Mouse (Mus musculus) CH12F3 (cell line): ENCODE data around the gene Olig2.

Source experiments
- in situ Hi-C: fragments of 300-500 bp; cut with MboI; formaldehyde crosslinking; loops from 2 replicates; pipeline ENCODE4 v1.14.3; 2020; ENCODE audit warnings: low sequenced_read_pairs

The Olig2 gene

DNA sequence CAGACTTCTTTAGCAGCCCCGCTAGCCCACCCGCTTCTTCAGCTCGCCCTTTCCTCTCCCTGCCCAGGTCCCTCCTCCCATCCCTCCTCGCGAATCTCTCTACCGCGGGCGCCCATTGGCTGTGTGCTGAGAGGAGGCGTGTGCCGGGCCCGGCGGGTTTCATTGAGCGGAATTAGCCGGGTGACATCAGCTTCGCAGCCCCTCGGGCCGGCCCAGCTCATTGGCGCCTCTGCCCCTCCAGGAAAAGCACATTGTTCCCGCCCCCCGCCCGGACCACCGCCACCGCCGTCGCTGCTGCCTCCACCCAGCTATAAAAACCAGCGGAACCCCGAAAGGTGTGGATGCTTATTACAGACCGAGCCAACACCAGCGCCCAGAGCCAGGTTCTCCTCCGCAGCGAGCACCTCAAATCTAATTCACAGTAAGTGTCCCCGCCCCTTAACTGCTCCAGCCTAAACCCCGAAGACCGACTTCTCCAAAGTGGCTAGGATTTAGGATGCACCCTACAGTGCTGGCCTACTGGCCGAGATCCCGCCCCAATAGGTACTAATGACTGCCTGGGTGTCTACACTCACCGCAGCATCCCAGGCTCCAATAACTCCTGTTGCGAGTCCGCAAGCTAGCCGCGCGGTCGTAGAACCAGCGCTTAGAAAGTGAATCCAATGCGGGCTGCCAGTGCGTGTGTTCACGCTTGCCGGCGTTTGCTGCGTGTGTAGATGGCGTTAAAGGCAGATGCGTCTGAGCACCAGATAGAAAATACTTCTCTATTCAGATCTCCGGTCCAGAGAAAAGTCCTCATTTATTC, at the start of gene Olig2:
Gene Olig2, plus strand, starts transcription at position 225 of the 805 bp plus-strand sequence.
- in situ Hi-C loops = no loop called here

DNA sequence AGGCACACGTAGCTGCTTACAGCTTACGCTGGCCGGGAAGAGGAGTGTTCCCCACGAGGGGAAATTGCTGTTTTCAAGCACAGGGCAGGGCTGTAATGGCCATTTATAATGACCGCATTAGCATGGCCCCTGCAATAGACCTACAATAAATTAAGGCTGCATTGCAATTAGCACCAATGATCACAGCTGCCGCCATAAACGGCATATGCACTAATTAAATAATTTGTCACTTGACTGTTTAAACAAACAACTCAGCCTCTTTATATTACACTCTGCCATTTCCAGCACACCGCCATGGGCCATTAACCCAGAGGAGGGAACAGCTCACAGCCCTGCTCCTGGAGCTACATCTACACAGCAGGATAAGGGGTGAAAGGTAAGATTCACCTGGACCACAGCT, 49.4 kb upstream of the Olig2 start:
- in situ Hi-C loops = no loop called here

- in situ Hi-C loops = no loop called here
These were observed 38.2 kb upstream of the Olig2 start for GRCm38 (mm10) chr16:91187046-91187445.

DNA sequence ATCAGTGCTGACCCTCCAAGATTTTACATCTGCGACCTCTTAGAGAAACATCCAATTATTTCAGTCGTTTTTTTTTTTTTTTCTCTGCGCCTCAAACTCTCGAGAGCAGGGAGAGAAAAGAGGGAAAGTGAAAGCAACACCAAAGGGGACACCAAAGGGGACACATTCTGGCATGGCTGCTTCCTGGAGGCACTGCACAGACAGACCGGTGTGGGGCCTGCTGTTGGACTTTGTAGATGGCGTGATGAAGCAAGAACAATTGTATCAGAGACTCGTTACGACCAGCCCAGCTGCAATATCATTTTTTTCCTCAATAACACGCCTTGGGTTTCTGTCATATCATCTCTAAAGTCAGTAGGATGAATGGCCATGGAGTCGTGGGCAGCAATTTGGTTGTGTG, 37.6 kb upstream of the Olig2 start:
- in situ Hi-C loops = no loop called here

- in situ Hi-C loops = no loop called here
These were observed 37.0 kb upstream of the Olig2 start for GRCm38 (mm10) chr16:91188304-91188703.

- in situ Hi-C loops = no loop called here
These were observed 34.0 kb upstream of the Olig2 start for GRCm38 (mm10) chr16:91191233-91191632.

- in situ Hi-C loops = no loop called here
These were observed 33.5 kb upstream of the Olig2 start for GRCm38 (mm10) chr16:91191663-91192237.

GRCm38 (mm10) chr16:91192672-91193354, 32.4 kb upstream of the Olig2 start:
- in situ Hi-C loops = no loop called here

GRCm38 (mm10) chr16:91199815-91200214, 25.4 kb upstream of the Olig2 start:
- in situ Hi-C loops = no loop called here

- in situ Hi-C loops = no loop called here
These were observed 22.3 kb upstream of the Olig2 start for GRCm38 (mm10) chr16:91202989-91203388.

- in situ Hi-C loops = no loop called here
These were observed 18.9 kb upstream of the Olig2 start for GRCm38 (mm10) chr16:91206371-91206770.

DNA sequence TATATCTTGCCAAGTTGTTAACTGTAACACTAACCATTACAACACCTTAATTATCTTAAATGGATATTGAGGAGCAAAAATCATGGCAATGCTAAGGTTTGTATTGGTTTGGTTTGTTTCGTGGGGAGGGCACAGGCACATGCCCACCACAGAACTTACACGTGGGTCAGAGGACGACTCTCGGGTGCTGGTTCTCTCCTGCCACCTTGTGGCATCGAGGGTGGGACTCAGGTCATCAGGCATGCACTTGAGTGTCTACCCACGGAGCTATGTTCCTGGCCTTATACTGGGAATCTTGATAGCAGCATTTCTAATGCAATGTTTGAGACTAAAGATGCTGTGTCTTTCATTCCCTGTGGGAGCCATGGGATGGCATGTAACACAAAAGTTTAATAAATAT, 8.2 kb upstream of the Olig2 start:
- in situ Hi-C loops = no loop called here

- in situ Hi-C loops = no loop called here
These were observed 7.3 kb upstream of the Olig2 start for GRCm38 (mm10) chr16:91217948-91218347.

GRCm38 (mm10) chr16:91219246-91219645, 6.0 kb upstream of the Olig2 start:
- in situ Hi-C loops = no loop called here

DNA sequence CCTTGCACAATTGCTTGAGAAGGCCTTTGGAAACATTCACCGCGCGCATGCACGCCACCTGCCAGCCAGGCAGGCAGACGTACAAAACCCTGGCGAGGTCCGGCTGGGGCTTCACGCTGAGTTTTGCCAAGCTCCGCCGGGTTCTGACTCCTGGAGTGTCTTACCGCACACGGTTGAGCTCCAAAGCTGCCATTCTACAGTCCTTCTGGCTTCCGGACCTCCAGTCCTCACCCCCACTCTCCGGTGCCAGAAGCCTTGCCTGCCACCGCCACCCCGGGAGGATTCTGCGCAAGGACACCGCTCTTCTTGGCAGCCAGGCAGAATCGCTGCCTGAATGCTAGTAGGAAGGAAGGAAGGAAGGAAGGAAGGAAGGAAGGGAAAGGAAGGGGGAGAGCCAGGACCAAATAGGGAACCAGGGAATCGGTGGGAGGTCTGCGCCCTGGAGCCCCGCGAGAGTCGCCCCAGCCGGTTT, 3.0 kb upstream of the Olig2 start:
- in situ Hi-C loops = no loop called here

GRCm38 (mm10) chr16:91222643-91223271, 2.5 kb upstream of the Olig2 start:
- in situ Hi-C loops = no loop called here

DNA sequence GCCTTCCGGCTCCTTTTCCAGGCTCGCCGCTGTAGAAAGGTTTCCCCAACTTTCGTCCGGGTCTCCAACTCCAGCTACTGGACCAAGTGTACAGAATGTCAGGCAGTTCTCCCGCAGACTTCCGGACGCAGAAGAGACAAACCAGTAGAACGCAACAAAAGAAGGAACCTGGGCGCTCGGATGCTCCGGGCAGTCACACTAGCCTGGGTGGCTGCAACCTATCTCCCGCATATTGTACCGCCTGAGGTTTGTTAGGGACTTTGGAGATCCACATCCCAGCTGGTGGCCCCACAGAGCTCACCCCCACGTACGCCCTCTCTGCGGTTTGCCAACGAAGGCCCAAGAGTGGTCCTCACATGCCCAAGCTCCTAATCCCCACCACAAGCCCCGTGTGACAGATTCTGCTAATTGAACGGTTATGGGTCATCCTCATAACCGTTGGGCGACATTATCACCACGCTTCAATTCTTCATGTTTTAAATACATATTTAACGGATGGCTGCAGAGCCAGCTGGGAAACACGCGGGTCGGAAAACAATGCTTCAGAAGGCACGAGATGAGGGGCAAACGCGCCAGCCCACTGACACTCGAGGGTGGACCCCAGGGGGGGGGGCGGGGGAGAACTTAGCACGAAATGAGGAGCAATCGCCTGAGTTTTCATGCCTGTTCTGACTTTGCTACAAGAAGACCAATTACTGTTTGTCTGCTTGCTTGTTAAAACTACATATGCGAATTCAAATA, 1.8 kb upstream of the Olig2 start:
- in situ Hi-C loops = no loop called here

DNA sequence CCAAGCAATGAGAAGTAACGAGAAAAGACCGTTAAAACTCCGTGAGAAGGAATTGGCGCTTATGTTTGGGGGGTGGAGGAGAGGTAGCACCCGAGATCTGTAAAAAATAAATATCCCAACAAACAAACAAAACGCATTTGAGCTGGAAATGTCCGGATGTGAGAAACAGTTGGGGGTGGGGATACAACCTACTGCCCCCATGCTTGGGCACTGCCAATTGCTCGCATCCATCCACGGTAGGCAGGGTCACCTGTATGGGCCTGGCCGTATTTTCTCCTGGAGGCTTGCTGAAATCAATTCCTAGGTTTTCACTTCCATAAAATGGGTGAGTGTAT, 1.2 kb upstream of the Olig2 start:
- in situ Hi-C loops = no loop called here

DNA sequence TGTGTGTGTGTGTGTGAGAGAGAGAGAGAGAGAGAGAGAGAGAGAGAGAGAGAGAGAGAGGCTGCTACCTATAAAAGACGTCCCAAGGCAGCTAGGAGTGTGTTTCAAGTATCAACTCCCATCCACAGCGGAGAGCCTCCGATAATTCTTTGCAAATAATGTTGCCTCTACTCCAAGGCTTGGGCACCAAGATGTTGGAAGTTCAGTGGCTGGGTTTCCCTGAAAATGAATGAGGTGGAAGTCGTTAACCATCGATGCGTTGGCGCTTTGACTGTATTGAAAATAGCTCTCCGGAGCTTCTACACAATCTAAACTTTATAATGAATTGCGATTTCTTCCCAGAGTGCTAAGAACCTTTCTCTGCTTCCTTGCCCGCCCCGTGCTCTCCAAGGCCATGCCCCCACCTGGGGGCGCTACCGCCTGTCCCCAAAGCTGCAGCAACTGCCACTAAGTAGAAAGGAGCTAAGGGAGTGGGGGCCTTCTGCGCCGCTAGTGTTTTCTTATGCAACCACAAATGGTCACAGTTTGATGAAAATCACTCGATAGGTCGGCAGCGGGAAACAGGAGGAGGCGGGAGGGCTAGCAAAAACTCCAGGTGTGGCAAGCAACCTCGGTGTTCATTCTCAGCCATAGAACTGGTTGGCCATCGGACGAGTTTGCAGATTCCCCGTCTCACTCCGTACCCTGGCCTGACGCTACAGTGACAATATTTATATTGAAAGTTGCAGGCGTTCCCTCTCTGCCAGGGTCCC, 600 bp upstream of the Olig2 start:
- in situ Hi-C loops = no loop called here
